In the genomic region with DNA sequence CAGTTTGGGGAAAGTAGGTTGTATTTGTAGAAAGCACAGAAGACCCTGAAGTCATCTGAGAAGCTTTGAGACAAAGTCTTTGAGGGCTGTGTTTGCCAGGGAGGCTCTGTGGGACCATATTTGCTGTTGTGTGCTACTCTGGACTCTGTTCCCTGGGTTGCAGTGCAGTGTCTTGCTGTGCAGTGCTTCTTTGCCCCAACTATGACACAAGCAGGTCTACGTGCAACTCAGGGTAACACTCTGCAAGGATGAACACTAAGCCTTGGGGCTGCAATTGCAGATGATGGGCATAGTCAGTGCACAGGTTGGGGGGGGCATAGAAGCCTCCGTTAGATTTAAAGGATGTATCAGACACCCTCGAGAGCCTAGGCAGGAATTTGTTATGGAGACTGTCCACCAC, we compare ENCODE assay signal across 15 mouse cellular contexts.
"Had no signal": no experiment of that assay in that cellular context is flagged by ENCODE, and none has a peak within 500 bp of the region (broad histone marks: within the 10 kb centered on the region; RNA-seq: fewer than 3 reads in every experiment).

No protein-coding gene starts in this region.

- ATAC-seq: lung, postnatal 0 days; midbrain, embryonic 13.5 days; midbrain, embryonic 15.5 days had no signal

- H3K27me3 ChIP-seq: lung, embryonic 15.5 days; megakaryocyte, embryonic 14.5 days; midbrain, embryonic 13.5 days; midbrain, embryonic 15.5 days; neural tube, embryonic 12.5 days had no signal

- H3K4me2 ChIP-seq: lung, embryonic 15.5 days; midbrain, embryonic 11.5 days; midbrain, embryonic 13.5 days; midbrain, embryonic 15.5 days; neural tube, embryonic 12.5 days had no signal

- DNase-seq: lung, adult 2 months; lung, postnatal 14 days; lung, postnatal 36 days; right cerebral cortex, postnatal 14 days; spleen, adult 18-20 months; thymus, adult 18-20 months; thymus, postnatal 14 days; thymus, postnatal 36 days had no signal

- H3K9me3 ChIP-seq: lung, embryonic 15.5 days; midbrain, embryonic 13.5 days; midbrain, embryonic 15.5 days; neural tube, embryonic 12.5 days had no signal

- H3K36me3 ChIP-seq: lung, embryonic 15.5 days; midbrain, embryonic 13.5 days; midbrain, embryonic 15.5 days; neural tube, embryonic 12.5 days had no signal

- H3K27ac ChIP-seq: lung, embryonic 15.5 days; midbrain, embryonic 13.5 days; midbrain, embryonic 15.5 days; neural tube, embryonic 12.5 days had no signal

- H3K4me3 ChIP-seq: lung, embryonic 15.5 days; megakaryocyte, embryonic 14.5 days; midbrain, embryonic 13.5 days; midbrain, embryonic 15.5 days; neural tube, embryonic 12.5 days had no signal

- H3K9ac ChIP-seq: lung, embryonic 15.5 days; midbrain, embryonic 13.5 days; midbrain, embryonic 15.5 days; neural tube, embryonic 12.5 days had no signal
